Mouse (Mus musculus) hindbrain, embryonic 16.5 days (tissue): ENCODE measurements around the gene Zeb2. TPM values are rescaled to one million over a fixed set of nuclear protein-coding genes. Genes with fewer than 3 reads are reported as not detected.
A peak's percentile ranks its signal among the peaks of the same experiment; 100 is the strongest.
"Not testable (repeated sequence)": the region's sequence is repeated elsewhere in the genome, so short reads cannot be mapped to it uniquely, and the experiment has no call there.

Experiments used
- ATAC-seq: fragments of 200-750 bp; cut with Nextera tagmentation; 2 replicates; pipeline ENCODE4 v1.8.0; 2017; ENCODE audit warnings: moderate TSS enrichment, moderate library complexity
- H3K27ac ChIP-seq: fragments of 300-500 bp; sonication (generic); 2 replicates; pipeline ENCODE4 v1.5.1; 2014; ENCODE audit warnings: low read depth, mild to moderate bottlenecking, control low read depth, low read length, moderate library complexity
- H3K27me3 ChIP-seq: fragments of 300-500 bp; sonication (generic); replicated peaks from 2 replicates; pipeline ENCODE4 v1.6.1; 2014; ENCODE audit warnings: low read length; ENCODE audit not compliant: control insufficient read depth, insufficient read depth
- H3K36me3 ChIP-seq: fragments of 300-500 bp; sonication (generic); 2 replicates; pipeline ENCODE4 v1.6.1; 2014; ENCODE audit warnings: mild to moderate bottlenecking, low read length, moderate library complexity, mixed read lengths; ENCODE audit not compliant: control insufficient read depth, insufficient read depth
- H3K4me1 ChIP-seq: fragments of 300-500 bp; sonication (generic); 2 replicates; pipeline ENCODE4 v1.6.1; 2014; ENCODE audit warnings: low read depth, low read length; ENCODE audit not compliant: control insufficient read depth, insufficient read depth
- H3K4me2 ChIP-seq: fragments of 300-500 bp; sonication (generic); 2 replicates; pipeline ENCODE4 v1.6.1; 2014; ENCODE audit warnings: mild to moderate bottlenecking, low read length, control low read depth, moderate library complexity
- H3K4me3 ChIP-seq: fragments of 300-500 bp; sonication (generic); 2 replicates; pipeline ENCODE4 v1.5.1; 2014; ENCODE audit warnings: mild to moderate bottlenecking, low read length, control low read depth, moderate library complexity
- H3K9ac ChIP-seq: fragments of 300-500 bp; sonication (generic); 2 replicates; pipeline ENCODE4 v1.6.1; 2014; ENCODE audit warnings: low read depth, mild to moderate bottlenecking, control low read depth, low read length, moderate library complexity
- H3K9me3 ChIP-seq: fragments of 300-500 bp; sonication (generic); 2 replicates; pipeline ENCODE4 v1.6.1; 2014; ENCODE audit warnings: mild to moderate bottlenecking, low read length, moderate library complexity; ENCODE audit not compliant: control insufficient read depth
- WGBS: fragments of 180-500 bp; shearing (Covaris S2); extraction: QIAGEN DNeasy Blood & Tissue Kit; methylation state at CpG from one replicate; pipeline ENCODE4 v1.1.7; 2014; 5-methylcytosine and 5-hydroxymethylcytosine counted together
- polyA plus RNA-seq: library from polyadenylated mRNA; unstranded; fragments of >200 nt; fragmentation: Nextera tagmentation; extraction: Ambion mirVana; gene quantifications from 2 replicates; pipeline ENCODE4 v1.2.1, GENCODE M21; 2015

Gene Zeb2
- polyA plus RNA-seq, 1 experiment from 2014 or later: 30.3 TPM

DNA sequence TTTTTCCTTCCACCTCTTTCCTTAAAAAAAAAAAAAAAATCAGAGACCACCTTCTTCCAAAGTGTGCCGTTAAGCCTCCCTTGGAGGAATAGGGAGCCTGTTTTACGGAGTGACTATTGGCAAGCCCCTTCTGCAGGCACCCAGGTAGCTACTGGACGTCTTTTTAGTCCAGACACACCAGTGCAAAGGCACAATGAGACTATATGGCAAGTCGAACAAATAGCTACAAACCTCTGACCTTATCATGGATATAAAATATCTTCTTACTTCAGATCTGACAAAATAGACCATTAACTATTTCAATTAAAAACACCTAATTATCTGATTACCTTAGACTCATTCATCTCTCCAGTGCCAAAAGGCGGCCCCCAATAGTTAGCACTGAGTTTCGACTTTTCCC is 2.0 kb downstream of the Zeb2 start:
- no peak overlapping the region for H3K27ac ChIP-seq
- peak overlapping the region; percentile 71; the same call in 1 of the 2 replicates for H3K9ac ChIP-seq

DNA sequence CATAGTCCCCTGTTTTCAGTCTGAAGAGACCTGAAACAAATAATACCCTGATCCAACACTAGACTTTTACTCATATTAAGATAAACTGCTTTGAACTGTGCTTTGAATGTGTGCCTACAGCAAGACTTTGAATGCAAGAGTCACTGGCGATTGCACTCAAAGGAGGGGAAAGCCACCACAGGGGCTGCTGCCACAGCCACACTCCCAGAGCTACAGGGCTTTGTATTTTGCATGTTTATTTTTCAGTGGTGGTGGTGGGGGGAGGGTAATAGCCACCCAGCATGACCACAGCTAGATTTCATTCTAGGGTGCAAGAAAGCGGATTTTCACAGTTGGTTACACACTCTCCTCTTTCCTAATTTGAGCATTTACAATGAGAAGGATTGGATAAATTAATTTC is 2.6 kb downstream of the Zeb2 start:
- no peak for ATAC-seq
- Histone ChIP-seq H3K4me2 (peak overlapping the region; percentile 36), H3K36me3 (no peaks in the 10 kb centered on the region), H3K9ac (peak overlapping the region; percentile 17; the same call in 1 of the 2 replicates), H3K27ac (peak overlapping the region; percentile 56; the same call in 1 of the 2 replicates), H3K4me3 (no peak overlapping the region), H3K4me1 (peaks cover 7% of the 10 kb centered on the region; the same call in 1 of the 2 replicates), H3K27me3 (no peaks in the 10 kb centered on the region), H3K9me3 (no peaks in the 10 kb centered on the region)
- WGBS: 24% methylated on average over 2 of the region's 2 CpGs

More for the DNA sequence above, 2.0 kb downstream of the Zeb2 start:
- Histone ChIP-seq H3K9me3 (no peaks in the 10 kb centered on the region), H3K4me3 (peak overlapping the region; percentile 60; the same call in 1 of the 2 replicates), H3K4me1 (peaks cover 7% of the 10 kb centered on the region; the same call in 1 of the 2 replicates), H3K4me2 (peak overlapping the region; percentile 79), H3K27me3 (no peaks in the 10 kb centered on the region), H3K36me3 (no peaks in the 10 kb centered on the region)
- ATAC-seq: no peak
- 8% methylated on average over 6 of the region's 6 CpGs for WGBS

DNA sequence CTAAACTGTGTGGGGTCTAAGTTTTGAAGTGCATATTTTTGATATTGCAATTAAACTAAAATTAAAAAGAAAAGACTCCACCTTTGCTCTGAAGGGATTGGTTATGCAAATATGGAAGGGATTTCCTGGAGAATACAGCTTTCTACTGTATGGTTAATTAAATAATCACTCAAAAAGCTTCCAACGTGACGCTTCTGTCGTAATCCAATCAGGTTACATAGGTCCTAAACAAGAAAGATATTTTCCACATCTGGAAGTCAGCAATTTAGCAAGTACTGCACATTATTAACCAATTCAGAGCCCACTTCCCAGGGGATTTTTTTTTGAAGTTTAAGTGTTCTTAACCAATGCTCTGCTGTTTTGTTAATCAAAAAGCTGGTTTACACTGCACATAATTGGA is 3.3 kb downstream of the Zeb2 start:
- 29% methylated on average over 3 of the region's 3 CpGs for WGBS
- peak overlapping the region; percentile 68; the same call in 1 of the 2 replicates for H3K27ac ChIP-seq

DNA sequence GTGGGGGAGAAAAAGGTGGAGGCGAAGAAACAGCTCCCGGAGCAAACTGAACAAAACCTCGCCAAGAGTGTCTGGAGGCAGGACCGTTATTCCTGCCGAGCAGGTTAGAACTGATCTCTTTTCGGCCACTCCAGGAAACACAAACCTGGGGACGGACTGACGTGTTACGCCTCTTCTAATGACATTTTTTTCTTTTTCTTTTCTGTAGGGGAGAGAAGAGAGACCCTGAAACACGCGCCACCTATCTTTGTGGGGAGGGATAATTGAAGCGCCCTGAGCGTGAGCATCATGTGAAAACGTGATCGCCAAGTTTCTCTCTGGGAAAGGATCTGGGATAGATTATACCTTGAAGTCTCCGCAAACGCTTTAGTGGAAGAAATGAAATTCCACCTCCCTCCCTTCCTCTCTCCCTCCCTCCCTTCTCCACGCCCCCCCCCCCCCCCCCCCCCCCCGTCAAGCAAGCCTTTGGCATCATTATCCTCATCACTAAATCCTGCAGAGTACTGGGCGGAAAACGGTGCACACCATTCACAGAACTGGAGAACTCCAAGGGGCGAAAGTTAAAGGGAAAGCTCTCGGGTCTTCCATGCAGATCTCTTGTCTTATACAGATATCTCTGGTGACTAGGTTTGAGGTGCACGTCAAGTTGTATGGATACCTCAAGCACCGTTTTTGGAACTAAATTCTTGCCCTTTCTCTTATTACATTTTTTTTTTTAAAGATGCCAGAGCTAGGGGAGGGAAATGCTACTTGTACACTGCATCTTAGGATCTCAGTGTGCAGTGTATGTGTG is 4.1 kb downstream of the Zeb2 start:
- Histone ChIP-seq H3K27me3 (no peaks in the 10 kb centered on the region), H3K4me3 (peak overlapping the region; percentile 81), H3K9ac (peak overlapping the region; percentile 68), H3K27ac (peak overlapping the region; percentile 77), H3K36me3 (no peaks in the 10 kb centered on the region), H3K4me2 (peak overlapping the region; percentile 76), H3K9me3 (no peaks in the 10 kb centered on the region), H3K4me1 (peaks cover 7% of the 10 kb centered on the region; the same call in 1 of the 2 replicates)
- WGBS: under 1% methylated on average over 25 of the region's 25 CpGs
- peak; percentile 29 for ATAC-seq

More for the DNA sequence above, 3.3 kb downstream of the Zeb2 start:
- Histone ChIP-seq H3K4me1 (peaks cover 7% of the 10 kb centered on the region; the same call in 1 of the 2 replicates), H3K9me3 (no peaks in the 10 kb centered on the region), H3K9ac (no peak overlapping the region), H3K4me3 (no peak overlapping the region), H3K27me3 (no peaks in the 10 kb centered on the region), H3K36me3 (no peaks in the 10 kb centered on the region), H3K4me2 (peak overlapping the region; percentile 76)
- no peak for ATAC-seq

DNA sequence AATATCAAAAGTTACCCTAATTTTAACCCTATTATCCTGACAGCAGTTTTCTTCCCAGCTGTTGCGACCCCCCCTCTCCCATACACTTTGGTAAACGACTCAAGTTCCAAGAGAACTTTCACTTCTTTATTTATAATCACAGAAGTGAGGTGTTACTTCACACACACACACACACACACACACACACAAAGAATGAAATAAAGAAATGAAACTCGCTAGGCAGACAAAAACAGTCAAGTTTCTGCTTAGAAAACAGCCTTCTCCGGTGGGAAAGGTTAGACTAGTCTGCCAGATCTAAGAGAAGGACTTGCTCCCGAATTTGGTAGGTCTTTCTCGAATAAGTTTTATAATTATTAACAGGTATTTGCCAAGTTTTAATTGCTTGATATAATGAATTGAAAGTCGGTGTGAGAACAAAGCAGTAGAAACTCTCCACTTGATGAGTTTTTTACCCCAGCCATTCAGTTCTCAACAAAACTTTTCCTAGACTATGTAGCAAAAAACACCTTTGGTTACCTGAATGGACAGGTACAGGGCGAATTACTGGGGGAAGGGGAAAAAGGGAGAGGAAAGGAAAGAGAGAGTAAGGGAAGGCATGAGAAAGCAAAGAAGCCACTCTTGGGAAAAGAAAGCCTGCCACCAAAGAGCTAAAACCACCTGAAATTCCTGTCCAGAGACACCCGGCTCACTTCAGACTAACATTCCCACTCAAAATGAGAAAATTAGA is 5.0 kb downstream of the Zeb2 start:
- no peak for ATAC-seq
- Histone ChIP-seq H3K4me2 (peak overlapping the region; percentile 76), H3K4me3 (peak overlapping the region; percentile 81), H3K27ac (peak overlapping the region; percentile 77), H3K27me3 (no peaks in the 10 kb centered on the region), H3K4me1 (peaks cover 7% of the 10 kb centered on the region; the same call in 1 of the 2 replicates), H3K9me3 (no peaks in the 10 kb centered on the region), H3K9ac (peak overlapping the region; percentile 68), H3K36me3 (no peaks in the 10 kb centered on the region)
- 3% methylated on average over 9 of the region's 9 CpGs for WGBS

DNA sequence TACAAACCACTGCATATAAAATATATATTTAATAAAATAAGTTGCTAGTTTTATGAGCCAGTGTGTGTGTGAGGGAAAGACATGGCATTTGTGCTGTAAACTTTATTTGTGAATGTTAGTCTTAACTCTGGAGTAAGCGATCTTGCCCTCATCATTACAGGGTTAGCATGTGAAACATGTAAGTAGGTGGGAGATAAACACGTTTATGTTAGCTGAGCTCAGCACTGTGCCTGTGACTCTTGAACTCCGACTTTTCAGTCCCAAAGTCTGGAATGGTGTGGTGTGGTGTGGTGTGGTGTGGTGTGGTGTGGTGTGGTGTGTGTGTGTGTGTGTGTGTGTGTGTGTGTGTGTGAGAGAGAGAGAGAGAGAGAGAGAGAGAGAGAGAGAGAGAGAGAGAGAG is 5.6 kb downstream of the Zeb2 start:
- H3K36me3 ChIP-seq, ATAC-seq, H3K27ac ChIP-seq, H3K4me1 ChIP-seq, H3K9me3 ChIP-seq, H3K27me3 ChIP-seq: not testable (repeated sequence)
- Histone ChIP-seq H3K4me3 (peak overlapping the region; percentile 81), H3K4me2 (peak overlapping the region; percentile 76), H3K9ac (peak overlapping the region; percentile 58; the same call in 1 of the 2 replicates)
- 2% methylated on average over 3 of the region's 3 CpGs for WGBS

DNA sequence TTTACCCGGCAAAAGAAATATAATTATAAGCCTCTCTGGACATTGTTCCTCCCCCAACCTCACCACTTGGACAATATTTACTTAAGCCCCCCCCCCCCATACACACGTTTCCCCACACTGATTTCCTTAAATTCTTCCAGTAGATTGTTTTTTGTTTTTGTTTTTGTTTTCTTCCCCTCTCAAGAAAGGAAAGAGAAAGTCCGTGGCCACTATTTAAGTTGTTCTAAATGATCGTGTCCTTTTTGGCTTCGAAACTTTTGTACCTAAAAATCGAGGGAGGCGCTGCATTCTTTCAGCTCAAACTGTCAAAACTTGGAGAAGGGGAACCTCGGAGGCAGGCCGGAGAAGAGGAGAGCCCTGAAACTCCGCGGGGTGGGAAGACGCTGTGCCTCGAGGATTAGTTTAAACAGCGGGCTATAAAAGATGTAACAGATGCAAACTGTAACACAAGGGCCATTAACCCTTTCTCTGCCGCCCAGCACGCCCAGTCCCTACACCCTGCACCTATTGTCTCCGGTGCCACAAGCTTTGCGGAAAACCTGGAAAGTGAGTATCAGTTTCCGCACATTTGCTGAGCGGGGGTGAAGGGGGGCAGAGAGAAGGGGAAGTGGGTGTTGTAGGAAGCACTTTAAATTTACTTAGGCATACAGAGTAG is 6.3 kb downstream of the Zeb2 start:
- ATAC-seq: no peak
- H3K4me1 ChIP-seq: peaks cover 4% of the 10 kb centered on the region; the same call in 1 of the 2 replicates
- under 1% methylated on average over 20 of the region's 20 CpGs for WGBS

DNA sequence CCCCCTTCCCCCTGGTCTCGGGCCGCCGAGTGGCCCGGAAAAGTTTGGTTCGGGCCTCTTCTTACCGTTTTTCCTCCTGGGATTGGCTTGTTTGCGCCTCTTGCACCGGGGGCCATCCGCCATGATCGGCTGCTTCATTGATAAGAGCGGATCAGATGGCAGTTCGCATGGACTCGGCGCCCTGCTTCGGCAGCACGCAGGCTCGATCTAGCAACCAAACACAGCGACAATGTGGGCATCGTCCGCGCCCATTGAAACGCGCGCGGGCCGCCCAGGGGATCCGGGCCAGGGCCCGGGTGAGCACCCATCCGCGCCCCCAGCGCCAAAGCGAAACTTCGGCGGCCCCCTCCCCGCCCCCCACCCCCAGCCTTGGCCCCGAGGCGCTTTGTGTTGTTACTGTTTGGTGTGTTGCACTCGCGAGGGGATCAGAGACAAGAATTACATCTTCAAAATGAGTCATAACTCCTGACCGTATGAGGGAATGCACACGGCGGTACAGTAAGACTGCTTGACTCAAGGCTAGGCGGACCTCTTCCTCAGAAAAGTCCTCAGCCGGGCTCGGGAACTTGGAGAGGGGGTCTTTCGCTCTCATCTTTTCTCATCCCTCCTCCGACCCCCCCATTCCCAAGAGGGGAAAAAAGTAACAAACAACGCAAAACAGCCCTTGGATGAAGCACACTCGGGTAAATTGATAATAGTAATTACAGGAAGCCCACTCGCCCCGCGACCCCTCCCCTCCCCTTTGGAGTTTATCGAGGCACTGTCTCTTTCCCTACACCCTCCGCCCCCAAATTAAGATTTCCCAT is 7.0 kb downstream of the Zeb2 start:
- ATAC-seq: peak; percentile 24; the same call in 1 of the 2 replicates

More for the DNA sequence above, 6.3 kb downstream of the Zeb2 start:
- Histone ChIP-seq H3K4me3 (peak overlapping the region; percentile 81), H3K27ac (peak overlapping the region; percentile 95), H3K9ac (peak overlapping the region; percentile 88; the same call in 1 of the 2 replicates), H3K9me3 (no peaks in the 10 kb centered on the region), H3K27me3 (no peaks in the 10 kb centered on the region), H3K36me3 (no peaks in the 10 kb centered on the region), H3K4me2 (peak overlapping the region; percentile 76)

More for the DNA sequence above, 7.0 kb downstream of the Zeb2 start:
- peak overlapping the region; percentile 81 for H3K4me3 ChIP-seq
- peak overlapping the region; percentile 88 for H3K9ac ChIP-seq
- peak overlapping the region; percentile 95 for H3K27ac ChIP-seq
- peaks cover 9% of the 10 kb centered on the region for H3K4me1 ChIP-seq
- H3K9me3 ChIP-seq: no peaks in the 10 kb centered on the region
- WGBS: under 1% methylated on average over 54 of the region's 54 CpGs
- peak overlapping the region; percentile 76 for H3K4me2 ChIP-seq
- H3K36me3 ChIP-seq: no peaks in the 10 kb centered on the region
- H3K27me3 ChIP-seq: no peaks in the 10 kb centered on the region
